Mouse (Mus musculus): Measurements from ENCODE around the gene Prkaa1.

GRCm38 (mm10) chr15:5154621-5155020 lies 11.0 kb downstream of the Prkaa1 start:
- no peak for TF ChIP-seq POLR2A (IDR thresholded peaks at IDR 0.05; ENCODE audit: borderline replicate concordance, insufficient read depth, low read length)
- TF ChIP-seq CTCF (IDR thresholded peaks at IDR 0.05; ENCODE audit: borderline replicate concordance, insufficient read depth, low read depth, low read length) = no peak
